Mouse (Mus musculus) left cerebral cortex, postnatal 14 days (tissue): Measurements from ENCODE around the gene Gatd1. TPM values are rescaled to one million over a fixed set of nuclear protein-coding genes. Genes with fewer than 3 reads are reported as not detected.
A peak's percentile ranks its signal among the peaks of the same experiment; 100 is the strongest.
"Not testable (repeated sequence)": the region's sequence is repeated elsewhere in the genome, so short reads cannot be mapped to it uniquely, and the experiment has no call there.

Source experiments
- DNase-seq, 2 experiments: peaks; one replicate each; pipeline ENCODE4 v3.0.0; 2021 to 2022; ENCODE audit warnings: low spot score in 2 of 2, mixed read lengths in 1 of 2
- intact Hi-C: fragments of 180-260 bp; cut with DNase I; formaldehyde crosslinking; loops from one replicate; pipeline ENCODE4 v1.15.1; 2025
- long read RNA-seq, 2 experiments: library from polyadenylated mRNA; stranded (forward); transcript quantifications; one replicate each; pipeline ENCODE4 v2.0.0; 2021
- total RNA-seq, 2 experiments: library from RNA; stranded (reverse); gene quantifications; 2 replicates each; pipeline ENCODE4 v1.2.3; 2021

The Gatd1 gene
- total RNA-seq: 10 to 100 TPM; 36.0 to 42.6 TPM
- long read RNA-seq, experiment 1, transcript Gatd1-201 (8 exons, 1,898 nt): major isoform, 40 of 44 reads
- long read RNA-seq, experiment 1, partial matches to known transcripts: 1 of 44 reads
- long read RNA-seq, experiment 1, other reads (novel, unspliced or antisense): 3 of 44 reads
- long read RNA-seq, experiment 2, transcript Gatd1-201 (8 exons, 1,898 nt): major isoform, 21 of 29 reads
- long read RNA-seq, experiment 2, partial matches to known transcripts: 0 of 29 reads
- long read RNA-seq, experiment 2, other reads (novel, unspliced or antisense): 8 of 29 reads

- peak; percentile 99 to 100 for DNase-seq
- intact Hi-C loops: no loop called here
Measured at GRCm38 (mm10) chr7:141413809-141414584, at the start of gene Gatd1. Gatd1 (minus strand) TSS chr7:141414136.

- no peak for DNase-seq
- intact Hi-C loops: no loop called here
Measured at GRCm38 (mm10) chr7:141462333-141462821, 48.4 kb upstream of the Gatd1 start.

- intact Hi-C loops: no loop called here
Measured at GRCm38 (mm10) chr7:141461521-141462332, 47.8 kb upstream of the Gatd1 start.

DNA sequence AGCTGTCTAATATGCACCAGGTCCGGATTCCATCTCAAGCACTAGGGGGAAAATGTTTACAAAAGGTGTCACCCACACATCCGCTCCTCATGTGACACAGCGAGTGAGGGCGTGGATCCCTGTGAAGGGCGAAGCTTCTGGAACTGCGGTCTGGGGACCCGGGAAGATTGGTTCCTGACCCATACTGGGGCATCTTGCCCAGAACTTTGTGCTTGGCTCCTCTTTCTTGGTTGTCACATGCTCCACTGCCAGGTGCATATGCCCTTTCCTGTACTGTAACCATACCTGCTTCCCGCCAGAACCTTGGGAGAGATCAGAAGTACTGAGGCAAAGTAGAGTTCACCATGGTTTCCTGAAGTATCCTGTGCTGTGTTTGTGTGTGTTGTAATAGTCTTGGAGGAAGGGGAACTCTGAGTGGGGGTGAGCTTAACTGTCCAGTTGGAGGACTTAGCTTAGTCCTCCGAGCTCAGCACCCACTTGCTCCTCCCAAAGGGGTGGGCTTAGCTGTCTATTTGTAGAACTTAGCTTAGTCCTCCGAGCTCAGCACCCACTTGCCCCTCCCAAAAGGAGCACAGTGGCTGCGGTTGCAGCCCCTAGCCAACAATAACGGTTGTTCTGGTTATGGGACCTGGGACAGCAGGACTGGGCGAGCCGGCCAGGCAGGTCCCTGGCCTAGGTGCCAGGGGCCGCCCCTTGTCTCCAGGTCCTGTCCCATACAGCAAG is 46.6 kb upstream of the Gatd1 start, which contains the start of gene Cracr2b:
Gene Cracr2b, plus strand, starts transcription at position 704 of the 723 bp plus-strand sequence.
- intact Hi-C loops: no loop called here
- no peak for DNase-seq

More at GRCm38 (mm10) chr7:141461521-141462332, 47.8 kb upstream of the Gatd1 start:
- DNase-seq: no peak

DNA sequence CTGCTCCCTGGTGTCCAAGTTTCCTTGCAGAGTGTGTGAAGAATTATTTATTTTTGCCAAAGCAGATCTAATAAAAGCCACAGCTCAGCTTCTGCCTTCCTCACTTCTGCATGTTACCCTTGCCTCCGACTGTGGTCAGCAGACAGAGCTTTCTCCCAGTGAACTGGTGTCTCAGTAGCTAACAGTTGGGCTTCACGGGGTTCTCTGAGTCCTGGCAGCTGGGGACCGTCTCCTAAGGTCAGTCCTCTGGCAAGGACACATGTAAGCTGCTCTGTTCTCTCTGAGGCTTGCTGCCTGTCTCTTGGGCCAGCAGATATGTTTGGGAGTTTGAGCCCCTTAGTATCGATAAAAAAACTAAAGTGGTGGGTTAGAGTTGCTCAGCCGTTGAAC is 46.1 kb upstream of the Gatd1 start:
- intact Hi-C loops: no loop called here
- no peak for DNase-seq

DNA sequence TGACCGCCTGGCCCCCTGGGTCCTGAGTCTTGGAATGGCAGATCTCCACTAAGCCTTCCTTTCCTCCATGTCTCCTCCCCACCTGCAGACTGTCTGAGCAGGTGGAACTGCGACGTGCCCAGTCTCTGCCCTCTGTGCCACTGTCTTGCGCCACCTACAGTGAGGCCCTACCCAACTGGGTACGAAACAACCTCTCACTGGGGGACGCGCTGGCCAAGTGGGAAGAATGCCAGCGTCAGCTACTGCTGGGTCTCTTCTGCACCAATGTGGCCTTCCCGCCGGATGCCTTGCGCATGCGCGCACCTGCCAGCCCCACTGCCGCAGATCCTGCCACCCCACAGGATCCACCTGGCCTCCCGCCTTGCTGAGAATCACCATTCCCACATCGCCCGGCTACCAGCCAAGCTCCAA is 45.4 kb upstream of the Gatd1 start:
- no peak for DNase-seq
- intact Hi-C loops: no loop called here

DNA sequence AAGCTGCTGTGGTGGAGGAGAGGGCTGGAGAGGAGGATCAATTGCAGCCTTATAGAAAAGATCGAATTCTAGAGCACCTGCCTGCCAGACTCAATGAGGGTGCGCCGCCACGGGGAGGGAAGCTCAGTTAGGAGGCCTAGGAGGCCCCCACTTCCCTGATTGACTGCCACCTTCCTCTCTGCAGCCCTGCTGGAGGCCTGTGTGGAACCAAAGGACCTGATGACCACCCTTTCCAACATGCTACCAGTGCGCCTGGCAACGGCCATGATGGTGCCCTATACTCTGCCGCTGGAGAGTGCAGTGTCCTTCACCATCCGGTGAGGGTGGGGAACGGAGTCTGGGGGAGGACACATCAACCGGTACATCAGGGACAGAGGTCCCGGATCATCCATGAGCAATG is 44.7 kb upstream of the Gatd1 start:
- DNase-seq: no peak
- intact Hi-C loops: no loop called here

GRCm38 (mm10) chr7:141457986-141458660 is 44.2 kb upstream of the Gatd1 start:
- no peak for DNase-seq

GRCm38 (mm10) chr7:141457236-141457635 is 43.3 kb upstream of the Gatd1 start:
- intact Hi-C loops: no loop called here
- DNase-seq: no peak

More at GRCm38 (mm10) chr7:141457986-141458660, 44.2 kb upstream of the Gatd1 start:
- intact Hi-C loops: no loop called here

- intact Hi-C loops: no loop called here
- DNase-seq: no peak
Measured at GRCm38 (mm10) chr7:141456739-141457138, 42.8 kb upstream of the Gatd1 start.

DNA sequence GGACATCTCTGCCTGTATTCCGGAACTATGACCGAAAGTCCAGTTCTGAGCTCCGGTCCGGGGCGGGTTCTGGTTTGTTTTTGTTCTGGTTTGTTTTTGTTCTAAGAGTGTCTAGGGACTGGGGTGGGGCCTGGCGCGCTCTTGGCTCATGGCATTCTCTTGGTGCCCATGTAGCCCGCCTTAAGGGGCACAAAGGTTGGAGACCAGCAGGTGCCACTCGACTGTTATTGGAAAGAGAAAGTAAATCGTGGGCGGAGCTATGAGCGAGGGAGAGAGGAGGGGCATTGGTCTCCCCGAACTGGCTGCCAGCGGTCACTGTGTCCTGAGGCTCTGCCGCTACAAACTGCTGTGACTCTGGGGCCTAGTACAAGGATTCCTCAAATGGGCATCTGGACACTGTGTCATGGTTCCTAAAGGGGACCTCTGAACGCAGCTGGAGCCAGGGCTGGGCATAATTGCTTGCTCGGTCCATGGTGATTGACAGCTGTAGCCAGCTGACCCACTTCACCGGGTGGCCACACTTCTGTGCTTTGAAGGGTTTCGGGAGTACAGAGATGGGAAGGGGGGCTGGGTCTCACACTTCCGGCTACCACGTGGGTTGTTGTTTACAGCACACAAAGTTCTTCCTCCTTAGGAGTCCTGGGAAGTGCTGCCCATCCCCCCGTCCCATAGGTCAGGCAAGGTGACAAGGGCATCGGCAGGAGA is 41.8 kb upstream of the Gatd1 start:
- intact Hi-C loops: no loop called here
- peak; percentile 52 to 79 for DNase-seq

- intact Hi-C loops: no loop called here
- peak; percentile 93 to 95 for DNase-seq
Measured at GRCm38 (mm10) chr7:141454967-141455551, 41.1 kb upstream of the Gatd1 start, which contains the start of gene Pnpla2. Pnpla2 (plus strand) TSS chr7:141455198.

- intact Hi-C loops: no loop called here
- DNase-seq: no peak
Measured at GRCm38 (mm10) chr7:141453636-141454035, 39.7 kb upstream of the Gatd1 start.

DNA sequence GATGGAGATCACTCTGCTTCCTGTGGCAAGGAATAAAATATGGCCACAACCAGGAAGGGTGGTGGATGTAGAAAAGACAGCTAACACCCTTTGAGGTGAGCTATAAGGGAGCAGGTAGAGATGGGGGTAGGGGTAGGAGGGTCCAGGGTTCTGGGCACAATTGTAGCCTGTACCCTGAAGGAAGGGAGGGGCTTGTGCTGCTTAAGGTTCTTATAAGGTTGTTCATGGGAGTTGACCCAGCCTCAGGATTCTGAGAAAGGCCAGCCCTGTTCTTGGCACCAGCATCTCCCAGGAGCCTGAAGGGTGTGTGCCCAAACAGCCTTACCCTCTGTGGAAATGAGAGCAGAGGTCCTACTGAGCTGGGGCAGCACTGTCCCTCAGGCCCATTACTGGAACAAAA is 38.0 kb upstream of the Gatd1 start:
- no peak for DNase-seq
- intact Hi-C loops: no loop called here

GRCm38 (mm10) chr7:141447110-141447991 is 33.4 kb upstream of the Gatd1 start, which contains the start of gene Rplp2:
Rplp2 (plus strand) TSS chr7:141447370.
- DNase-seq: peak; percentile 93 to 94
- intact Hi-C loops: no loop called here

DNA sequence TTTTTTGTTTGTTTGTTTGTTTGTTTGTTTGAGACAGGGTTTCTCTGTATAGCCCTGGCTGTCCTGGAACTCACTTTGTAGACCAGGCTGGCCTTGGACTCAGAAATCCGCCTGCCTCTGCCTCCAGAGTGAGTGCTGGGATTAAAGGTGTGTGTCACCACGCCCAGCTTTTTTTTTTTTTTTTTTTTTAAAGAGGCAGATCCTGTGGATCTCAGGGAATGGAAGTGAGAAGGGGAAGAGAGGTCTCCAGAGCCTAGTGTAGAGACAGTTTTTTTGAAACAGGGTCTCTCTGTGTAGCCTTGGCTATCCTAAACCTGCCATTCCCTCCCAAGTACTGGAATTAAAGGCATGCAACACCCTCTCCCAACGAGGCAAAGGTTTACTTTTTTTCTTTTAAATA is 32.4 kb upstream of the Gatd1 start:
- DNase-seq, intact Hi-C loops: not testable (repeated sequence)
